Mouse (Mus musculus) heart, embryonic 15.5 days (tissue): Measurements from ENCODE around the gene Otop2. TPM values are rescaled to one million over a fixed set of nuclear protein-coding genes. Genes with fewer than 3 reads are reported as not detected.
A peak's percentile ranks its signal among the peaks of the same experiment; 100 is the strongest.

Source experiments
- ATAC-seq: fragments of 200-750 bp; cut with Nextera tagmentation; replicated peaks from 2 replicates; pipeline ENCODE4 v1.8.0; 2017; ENCODE audit warnings: low read depth, moderate TSS enrichment; ENCODE audit not compliant: insufficient number of reproducible peaks, insufficient read depth, low FRiP score
- H3K27ac ChIP-seq: fragments of 300-500 bp; sonication (generic); 2 replicates; pipeline ENCODE4 v1.5.1; 2015; ENCODE audit warnings: mild to moderate bottlenecking, inconsistent platforms
- H3K27me3 ChIP-seq: fragments of 300-500 bp; sonication (generic); 2 replicates; pipeline ENCODE4 v1.6.1; 2015; ENCODE audit warnings: inconsistent platforms
- H3K36me3 ChIP-seq: fragments of 300-500 bp; sonication (generic); 2 replicates; pipeline ENCODE4 v1.6.1; 2015; ENCODE audit warnings: mild to moderate bottlenecking, inconsistent platforms
- H3K4me1 ChIP-seq: fragments of 300-500 bp; sonication (generic); replicated peaks from 2 replicates; pipeline ENCODE4 v1.6.1; 2015; ENCODE audit warnings: inconsistent platforms
- H3K4me2 ChIP-seq: fragments of 300-500 bp; sonication (generic); 2 replicates; pipeline ENCODE4 v1.6.1; 2015; ENCODE audit warnings: inconsistent platforms, mild to moderate bottlenecking, moderate library complexity
- H3K4me3 ChIP-seq: fragments of 300-500 bp; sonication (generic); 2 replicates; pipeline ENCODE4 v1.5.1; 2015; ENCODE audit warnings: mild to moderate bottlenecking, inconsistent platforms
- H3K9ac ChIP-seq: fragments of 300-500 bp; sonication (generic); 2 replicates; pipeline ENCODE4 v1.6.1; 2015; ENCODE audit warnings: mild to moderate bottlenecking, inconsistent platforms
- H3K9me3 ChIP-seq: fragments of 300-500 bp; sonication (generic); replicated peaks from 2 replicates; pipeline ENCODE4 v1.6.1; 2016; ENCODE audit warnings: inconsistent platforms
- WGBS: fragments of 180-500 bp; shearing (Covaris S2); methylation state at CpG from one replicate; pipeline ENCODE4 v1.1.7; 2015; ENCODE audit warnings: mixed read lengths; 5-methylcytosine and 5-hydroxymethylcytosine counted together
- polyA plus RNA-seq: library from polyadenylated mRNA; unstranded; fragments of >200 nt; fragmentation: Nextera tagmentation; extraction: Ambion mirVana; gene quantifications from 2 replicates; pipeline ENCODE4 v1.2.1, GENCODE M21; 2015

The Otop2 gene
- polyA plus RNA-seq, 1 experiment from 2014 or later, result not detected

GRCm38 (mm10) chr11:115277604-115277975, 29.4 kb upstream of the Otop2 start:
- Histone ChIP-seq H3K4me2 (peak overlapping the region; percentile 74), H3K27ac (peak overlapping the region; percentile 93), H3K27me3 (no peaks in the 10 kb centered on the region), H3K9me3 (no peaks in the 10 kb centered on the region), H3K4me1 (peaks cover 23% of the 10 kb centered on the region), H3K9ac (peak overlapping the region; percentile 69), H3K4me3 (peak overlapping the region; percentile 72), H3K36me3 (no peaks in the 10 kb centered on the region)
- WGBS, result 15% methylated on average over 7 of the region's 7 CpGs
- ATAC-seq, result no peak

DNA sequence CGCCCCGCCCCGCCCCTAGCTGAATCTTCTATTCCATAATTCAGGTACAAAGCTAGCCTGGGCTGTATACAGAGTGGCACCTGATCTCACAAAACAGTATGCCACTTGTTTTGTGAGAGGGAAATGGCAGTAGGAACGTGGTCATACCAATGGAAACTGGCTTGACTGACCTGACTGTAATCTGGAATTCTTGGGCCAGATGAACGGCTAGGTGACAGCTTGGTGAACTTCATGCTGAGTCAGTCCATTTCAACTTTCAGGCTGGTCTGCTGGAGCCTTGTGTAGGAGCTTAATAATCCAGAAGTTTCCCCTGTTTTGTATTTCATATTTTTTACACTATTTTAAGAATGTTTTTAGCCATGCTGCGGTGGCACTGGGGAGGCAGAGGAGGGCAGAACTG, 28.8 kb upstream of the Otop2 start:
- peak overlapping the region; percentile 72 for H3K4me3 ChIP-seq
- peaks cover 23% of the 10 kb centered on the region for H3K4me1 ChIP-seq
- no peak for ATAC-seq
- H3K27me3 ChIP-seq, result no peaks in the 10 kb centered on the region
- H3K4me2 ChIP-seq, result peak overlapping the region; percentile 74
- H3K9ac ChIP-seq, result no peak overlapping the region
- no peak overlapping the region for H3K27ac ChIP-seq
- no peaks in the 10 kb centered on the region for H3K36me3 ChIP-seq
- no peaks in the 10 kb centered on the region for H3K9me3 ChIP-seq
- WGBS, result 72% methylated on average over 6 of the region's 6 CpGs

- Histone ChIP-seq H3K27ac (no peak overlapping the region), H3K27me3 (no peaks in the 10 kb centered on the region), H3K4me2 (no peak overlapping the region), H3K9ac (no peak overlapping the region), H3K36me3 (no peaks in the 10 kb centered on the region), H3K9me3 (no peaks in the 10 kb centered on the region), H3K4me3 (no peak overlapping the region), H3K4me1 (peaks cover 23% of the 10 kb centered on the region)
- 95% methylated on average over 1 of the region's 1 CpGs for WGBS
- ATAC-seq, result no peak
These were observed 27.2 kb upstream of the Otop2 start for GRCm38 (mm10) chr11:115279726-115280125.

GRCm38 (mm10) chr11:115282295-115282694, 24.7 kb upstream of the Otop2 start:
- H3K4me3 ChIP-seq, result no peak overlapping the region
- no peaks in the 10 kb centered on the region for H3K9me3 ChIP-seq
- no peak overlapping the region for H3K9ac ChIP-seq
- peak overlapping the region; percentile 37; the same call in 1 of the 2 replicates for H3K27ac ChIP-seq
- ATAC-seq, result no peak
- no peaks in the 10 kb centered on the region for H3K36me3 ChIP-seq
- H3K4me2 ChIP-seq, result no peak overlapping the region
- 69% methylated on average over 8 of the region's 8 CpGs for WGBS
- H3K27me3 ChIP-seq, result no peaks in the 10 kb centered on the region
- H3K4me1 ChIP-seq, result peaks cover 13% of the 10 kb centered on the region

DNA sequence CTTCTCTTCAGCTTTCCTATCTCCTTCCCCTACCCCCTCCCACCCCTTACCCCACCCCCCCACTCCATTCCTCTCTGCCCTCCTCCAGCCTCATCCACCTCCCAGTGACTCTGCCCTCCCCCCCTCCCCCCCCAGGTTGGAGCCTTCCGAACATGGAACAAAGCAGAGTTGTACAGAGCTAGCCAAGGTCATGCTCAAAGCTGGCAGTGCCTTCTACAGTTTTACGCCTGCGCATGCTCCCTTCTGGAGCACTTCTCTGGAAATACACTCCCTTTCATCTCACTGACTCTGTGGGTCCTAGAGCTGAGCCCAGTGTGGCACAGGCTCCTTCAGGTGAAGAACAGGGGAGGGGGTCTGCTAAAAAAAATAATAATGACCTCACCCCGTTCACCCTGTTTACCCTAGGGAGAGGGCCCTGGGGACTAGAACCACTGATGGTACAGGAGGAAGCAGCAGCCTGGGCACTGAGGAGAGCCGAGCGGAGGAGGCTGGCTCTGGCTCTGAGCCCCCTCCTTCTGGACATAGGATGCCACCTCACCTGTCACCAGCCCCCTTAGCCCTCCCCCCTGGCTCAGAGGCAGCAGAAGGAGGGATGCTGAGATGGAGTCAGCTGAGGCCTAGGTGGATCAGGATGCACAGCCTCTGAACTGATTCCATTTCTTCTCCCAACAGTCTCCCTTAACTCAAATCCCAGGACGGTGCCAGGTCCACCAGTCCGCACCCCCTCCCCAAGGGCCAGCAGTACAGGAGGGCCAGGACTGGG, 24.1 kb upstream of the Otop2 start:
- WGBS, result 80% methylated on average over 8 of the region's 8 CpGs
- H3K27me3 ChIP-seq, result no peaks in the 10 kb centered on the region
- H3K9me3 ChIP-seq, result no peaks in the 10 kb centered on the region
- peak overlapping the region; percentile 37; the same call in 1 of the 2 replicates for H3K27ac ChIP-seq
- no peak overlapping the region for H3K9ac ChIP-seq
- no peaks in the 10 kb centered on the region for H3K36me3 ChIP-seq
- H3K4me3 ChIP-seq, result no peak overlapping the region
- peaks cover 9% of the 10 kb centered on the region for H3K4me1 ChIP-seq
- ATAC-seq, result 0 out of 2 replicates have a peak, but pooled peaks have one; percentile 34
- no peak overlapping the region for H3K4me2 ChIP-seq

GRCm38 (mm10) chr11:115283486-115283765, 23.5 kb upstream of the Otop2 start:
- H3K9me3 ChIP-seq, result no peaks in the 10 kb centered on the region
- H3K9ac ChIP-seq, result no peak overlapping the region
- no peak overlapping the region for H3K4me3 ChIP-seq
- 63% methylated on average over 9 of the region's 9 CpGs for WGBS
- no peak overlapping the region for H3K4me2 ChIP-seq
- ATAC-seq, result no peak
- H3K36me3 ChIP-seq, result no peaks in the 10 kb centered on the region
- H3K4me1 ChIP-seq, result peaks cover 6% of the 10 kb centered on the region; the same call in 1 of the 2 replicates
- no peaks in the 10 kb centered on the region for H3K27me3 ChIP-seq
- H3K27ac ChIP-seq, result no peak overlapping the region

DNA sequence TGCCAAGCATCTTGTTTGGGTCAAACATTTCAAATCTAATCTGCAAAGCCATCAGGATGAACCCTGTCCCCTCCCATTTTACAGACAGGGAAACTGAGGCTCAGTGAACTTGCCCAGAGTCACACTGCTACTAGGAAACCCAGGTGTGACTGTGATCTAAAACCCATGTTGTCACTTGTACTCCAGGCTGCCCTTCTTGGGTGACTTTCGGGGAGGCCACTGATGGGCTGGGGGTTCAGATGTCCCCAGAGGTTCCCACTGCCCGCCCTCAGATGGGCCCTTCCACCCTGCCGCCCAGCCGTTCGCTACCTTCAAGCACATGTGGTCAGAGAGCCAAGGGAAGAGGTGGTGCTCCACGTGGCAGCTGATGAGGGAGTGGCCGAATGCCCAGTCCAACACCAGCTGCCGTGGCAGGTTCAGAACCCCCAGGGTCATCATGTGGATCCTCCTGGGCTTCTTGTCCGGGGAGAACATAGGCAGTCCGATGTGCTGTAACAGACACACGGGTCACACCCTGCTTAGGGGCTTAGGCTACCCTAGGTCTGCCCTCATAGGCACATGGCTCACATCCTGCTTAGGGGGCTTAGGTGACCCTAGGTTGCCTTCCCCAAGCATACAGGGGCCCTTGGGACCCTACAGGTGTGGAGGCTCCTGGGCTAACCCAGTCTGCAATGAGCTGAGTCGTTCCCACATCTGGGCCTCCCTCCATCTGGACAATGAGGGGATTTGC, 22.9 kb upstream of the Otop2 start:
- no peak overlapping the region for H3K4me3 ChIP-seq
- H3K4me1 ChIP-seq, result peaks cover 6% of the 10 kb centered on the region; the same call in 1 of the 2 replicates
- no peaks in the 10 kb centered on the region for H3K27me3 ChIP-seq
- H3K9me3 ChIP-seq, result no peaks in the 10 kb centered on the region
- 87% methylated on average over 12 of the region's 12 CpGs for WGBS
- no peak overlapping the region for H3K27ac ChIP-seq
- no peak for ATAC-seq
- no peak overlapping the region for H3K9ac ChIP-seq
- no peak overlapping the region for H3K4me2 ChIP-seq
- no peaks in the 10 kb centered on the region for H3K36me3 ChIP-seq

DNA sequence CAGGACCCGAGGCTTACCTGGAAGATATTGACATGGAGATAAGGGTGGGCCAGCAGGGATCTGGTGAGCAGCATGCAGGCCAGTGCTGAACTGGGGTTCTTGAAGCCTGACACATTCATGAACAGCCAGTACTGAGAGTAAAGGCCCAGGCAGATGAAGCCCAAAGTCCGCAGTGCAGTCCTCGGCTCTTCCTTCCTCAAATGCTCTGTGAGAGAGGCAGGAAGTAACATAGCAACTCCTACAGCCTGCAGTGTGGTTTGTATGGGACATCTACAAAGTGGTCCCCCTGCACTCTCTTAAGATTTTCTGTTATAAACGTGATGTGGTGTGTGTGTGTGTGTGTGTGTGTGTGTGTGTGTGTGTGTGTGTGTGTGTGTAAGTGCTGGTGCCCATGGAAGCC, 21.7 kb upstream of the Otop2 start:
- H3K9me3 ChIP-seq, result no peaks in the 10 kb centered on the region
- H3K9ac ChIP-seq, result no peak overlapping the region
- WGBS, result 42% methylated on average over 4 of the region's 4 CpGs
- H3K27ac ChIP-seq, result no peak overlapping the region
- no peaks in the 10 kb centered on the region for H3K27me3 ChIP-seq
- H3K4me2 ChIP-seq, result no peak overlapping the region
- ATAC-seq, result no peak
- no peak overlapping the region for H3K4me3 ChIP-seq
- peaks cover 9% of the 10 kb centered on the region; the same call in 1 of the 2 replicates for H3K4me1 ChIP-seq
- H3K36me3 ChIP-seq, result no peaks in the 10 kb centered on the region

GRCm38 (mm10) chr11:115286201-115286993, 20.6 kb upstream of the Otop2 start:
- H3K27ac ChIP-seq, result no peak overlapping the region
- no peak overlapping the region for H3K4me3 ChIP-seq
- H3K9me3 ChIP-seq, result no peaks in the 10 kb centered on the region
- no peaks in the 10 kb centered on the region for H3K27me3 ChIP-seq
- H3K9ac ChIP-seq, result no peak overlapping the region
- peaks cover 16% of the 10 kb centered on the region for H3K4me1 ChIP-seq
- no peaks in the 10 kb centered on the region for H3K36me3 ChIP-seq
- 68% methylated on average over 19 of the region's 19 CpGs for WGBS
- ATAC-seq, result no peak
- no peak overlapping the region for H3K4me2 ChIP-seq

DNA sequence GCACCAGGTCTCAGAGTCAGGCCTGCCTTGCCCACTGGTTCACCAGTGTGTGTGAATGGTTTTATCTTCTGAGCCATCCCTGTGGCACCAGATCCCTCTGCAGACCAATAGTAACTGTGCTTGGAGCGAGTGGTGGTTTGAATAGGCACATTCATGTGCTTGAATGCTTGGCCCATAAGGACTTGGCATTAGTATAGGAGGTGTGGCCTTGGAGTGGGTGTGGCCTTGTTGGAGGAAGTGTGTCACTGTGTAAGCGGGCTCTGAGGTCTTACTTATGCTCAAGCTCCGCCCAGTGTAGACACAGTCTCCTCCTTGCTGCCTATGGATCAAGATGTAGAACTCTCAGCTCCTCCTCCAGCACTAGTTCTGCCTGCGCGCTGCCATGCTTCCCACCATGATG, 19.6 kb upstream of the Otop2 start:
- no peak overlapping the region for H3K4me2 ChIP-seq
- no peak overlapping the region for H3K4me3 ChIP-seq
- peaks cover 15% of the 10 kb centered on the region for H3K4me1 ChIP-seq
- H3K27ac ChIP-seq, result no peak overlapping the region
- H3K27me3 ChIP-seq, result no peaks in the 10 kb centered on the region
- no peak for ATAC-seq
- H3K9ac ChIP-seq, result no peak overlapping the region
- no peaks in the 10 kb centered on the region for H3K36me3 ChIP-seq
- no peaks in the 10 kb centered on the region for H3K9me3 ChIP-seq
- 85% methylated on average over 5 of the region's 5 CpGs for WGBS

- 79% methylated on average over 2 of the region's 2 CpGs for WGBS
- Histone ChIP-seq H3K27ac (no peak overlapping the region), H3K27me3 (no peaks in the 10 kb centered on the region), H3K9me3 (no peaks in the 10 kb centered on the region), H3K4me1 (peaks cover 20% of the 10 kb centered on the region), H3K4me3 (no peak overlapping the region), H3K9ac (no peak overlapping the region), H3K4me2 (no peak overlapping the region), H3K36me3 (no peaks in the 10 kb centered on the region)
- no peak for ATAC-seq
These were observed 18.7 kb upstream of the Otop2 start for GRCm38 (mm10) chr11:115288305-115288704.
